Mouse (Mus musculus): ENCODE measurements around the gene Mtrex.

Mtrex gene

GRCm38 (mm10) chr13:112867381-112867780 lies 59.8 kb downstream of the Mtrex start:
- DNase-seq (ENCODE audit: low read depth) = no peak

GRCm38 (mm10) chr13:112866782-112867181 lies 60.4 kb downstream of the Mtrex start:
- no peak for DNase-seq (ENCODE audit: low read depth)

- no peak for DNase-seq (ENCODE audit: low read depth)
These were observed 64.1 kb downstream of the Mtrex start for GRCm38 (mm10) chr13:112862978-112863677.

- no peak for DNase-seq (ENCODE audit: low read depth)
These were observed 64.9 kb downstream of the Mtrex start for GRCm38 (mm10) chr13:112862342-112862741.

- DNase-seq (ENCODE audit: low read depth) = no peak
These were observed 65.3 kb downstream of the Mtrex start for GRCm38 (mm10) chr13:112861825-112862306.

- no peak for DNase-seq (ENCODE audit: low read depth)
These were observed 66.3 kb downstream of the Mtrex start for GRCm38 (mm10) chr13:112860911-112861310.

- DNase-seq (ENCODE audit: low read depth) = no peak
These were observed 66.8 kb downstream of the Mtrex start for GRCm38 (mm10) chr13:112860370-112860769.

- DNase-seq (ENCODE audit: low read depth) = no peak
These were observed 67.5 kb downstream of the Mtrex start for GRCm38 (mm10) chr13:112859574-112860134.

GRCm38 (mm10) chr13:112857921-112858320 lies 69.3 kb downstream of the Mtrex start:
- no peak for DNase-seq (ENCODE audit: low read depth)

GRCm38 (mm10) chr13:112854402-112854801 lies 72.8 kb downstream of the Mtrex start:
- no peak for DNase-seq (ENCODE audit: low read depth)

GRCm38 (mm10) chr13:112853710-112854316 lies 73.4 kb downstream of the Mtrex start:
- no peak for DNase-seq (ENCODE audit: low read depth)

GRCm38 (mm10) chr13:112845931-112846330 lies 81.3 kb downstream of the Mtrex start:
- DNase-seq (ENCODE audit: low read depth) = no peak

- DNase-seq (ENCODE audit: low read depth) = no peak
These were observed 86.7 kb downstream of the Mtrex start for GRCm38 (mm10) chr13:112840241-112841087.

GRCm38 (mm10) chr13:112838562-112839232 lies 88.5 kb downstream of the Mtrex start:
- DNase-seq (ENCODE audit: low read depth) = no peak

- DNase-seq (ENCODE audit: low read depth) = no peak
These were observed 89.5 kb downstream of the Mtrex start for GRCm38 (mm10) chr13:112837621-112838155.

GRCm38 (mm10) chr13:112836951-112837350 lies 90.2 kb downstream of the Mtrex start:
- DNase-seq (ENCODE audit: low read depth) = no peak

- no peak for DNase-seq (ENCODE audit: low read depth)
These were observed 92.1 kb downstream of the Mtrex start for GRCm38 (mm10) chr13:112835113-112835512.

GRCm38 (mm10) chr13:112833895-112834263 lies 93.3 kb downstream of the Mtrex start:
- no peak for DNase-seq (ENCODE audit: low read depth)

- no peak for DNase-seq (ENCODE audit: low read depth)
These were observed 93.8 kb downstream of the Mtrex start for GRCm38 (mm10) chr13:112833253-112833894.

- no peak for DNase-seq (ENCODE audit: low read depth)
These were observed 94.6 kb downstream of the Mtrex start for GRCm38 (mm10) chr13:112832589-112832988.

- no peak for DNase-seq (ENCODE audit: low read depth)
These were observed 97.6 kb downstream of the Mtrex start for GRCm38 (mm10) chr13:112829619-112830018.
